Mouse (Mus musculus) hindbrain, postnatal 0 days (tissue): Measurements from ENCODE around the gene Tars2. TPM values are rescaled to one million over a fixed set of nuclear protein-coding genes. Genes with fewer than 3 reads are reported as not detected.

ENCODE experiments used
- ATAC-seq: fragments of 200-750 bp; cut with Nextera tagmentation; 2 replicates; pipeline ENCODE4 v1.8.0; 2017; ENCODE audit warnings: mild to moderate bottlenecking, moderate TSS enrichment, moderate library complexity
- DNase-seq: peaks from one replicate; pipeline ENCODE4 v3.0.0-alpha.2; 2015; ENCODE audit warnings: low spot score
- H3K27ac ChIP-seq: fragments of 300-500 bp; sonication (generic); 2 replicates; pipeline ENCODE4 v1.5.1; 2014; ENCODE audit warnings: mild to moderate bottlenecking
- H3K27me3 ChIP-seq: fragments of 300-500 bp; sonication (generic); 2 replicates; pipeline ENCODE4 v1.6.1; 2014; ENCODE audit warnings: low read length, mixed read lengths; ENCODE audit not compliant: insufficient read depth
- H3K36me3 ChIP-seq: fragments of 300-500 bp; sonication (generic); 2 replicates; pipeline ENCODE4 v1.6.1; 2014; ENCODE audit warnings: low read length, mixed read lengths; ENCODE audit not compliant: insufficient read depth
- H3K4me1 ChIP-seq: fragments of 300-500 bp; sonication (generic); 2 replicates; pipeline ENCODE4 v1.6.1; 2014; ENCODE audit warnings: antibody characterized with exemption, low read length, mixed read lengths; ENCODE audit not compliant: insufficient read depth
- H3K4me2 ChIP-seq: fragments of 300-500 bp; sonication (generic); 2 replicates; pipeline ENCODE4 v1.6.1; 2014; ENCODE audit warnings: low read depth, mild to moderate bottlenecking, low read length, moderate library complexity, mixed read lengths
- H3K4me3 ChIP-seq: fragments of 300-500 bp; sonication (generic); 2 replicates; pipeline ENCODE4 v1.5.1; 2014; ENCODE audit warnings: low read length
- H3K9ac ChIP-seq: fragments of 300-500 bp; sonication (generic); replicated peaks from 2 replicates; pipeline ENCODE4 v1.6.1; 2014; ENCODE audit warnings: mild to moderate bottlenecking, low read length, moderate library complexity, mixed read lengths
- H3K9me3 ChIP-seq: fragments of 300-500 bp; sonication (generic); 2 replicates; pipeline ENCODE4 v1.6.1; 2016; ENCODE audit warnings: low read length, mixed read lengths
- CTCF ChIP-seq: IDR thresholded peaks from 2 replicates; pipeline ENCODE4 v1.5.1; 2016; ENCODE audit warnings: antibody characterized with exemption, control low read depth, low read depth
- WGBS: fragments of 180-500 bp; shearing (Covaris S2); extraction: QIAGEN DNeasy Blood & Tissue Kit; methylation state at CpG from one replicate; pipeline ENCODE4 v1.1.7; 2014; 5-methylcytosine and 5-hydroxymethylcytosine counted together
- polyA plus RNA-seq: library from polyadenylated mRNA; unstranded; fragments of >200 nt; fragmentation: Nextera tagmentation; extraction: Ambion mirVana; gene quantifications from 2 replicates; pipeline ENCODE4 v1.2.1, GENCODE M21; 2015
- total RNA-seq: library from RNA; depleted of rRNA; stranded (reverse); fragments of >200 nt; gene quantifications from 2 replicates; pipeline ENCODE4 v1.2.3, GENCODE M21; 2014

The Tars2 gene
- total and polyA plus RNA-seq, 2 experiments from 2014 or later: 39.5 to 40.3 TPM

DNA sequence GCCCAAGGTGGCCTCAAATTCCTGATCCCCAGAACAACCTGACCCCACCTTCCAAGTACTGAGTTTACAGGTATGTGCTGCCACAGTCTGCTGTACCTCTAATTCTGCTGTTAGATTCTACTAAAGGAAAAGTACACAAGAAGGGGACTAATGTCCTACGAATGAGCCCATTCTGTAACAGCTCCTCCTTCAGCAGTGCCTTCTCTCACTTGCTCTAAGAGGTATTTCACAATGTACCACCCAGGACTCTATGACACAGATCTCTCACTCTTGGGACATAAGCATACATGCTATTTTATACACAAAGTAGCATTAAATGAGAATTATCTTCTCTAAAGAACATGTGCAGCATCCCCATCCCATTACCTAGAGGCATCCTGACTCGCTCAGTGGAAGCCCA lies 33.7 kb upstream of the Tars2 start:
- Histone ChIP-seq H3K27ac (no peak overlapping the region), H3K9me3 (no peaks in the 10 kb centered on the region), H3K4me2 (no peak overlapping the region), H3K27me3 (no peaks in the 10 kb centered on the region), H3K4me1 (no peaks in the 10 kb centered on the region), H3K9ac (no peak overlapping the region), H3K36me3 (no peaks in the 10 kb centered on the region), H3K4me3 (no peak overlapping the region)
- WGBS: 79% methylated on average over 2 of the region's 2 CpGs
- no peak for ATAC-seq
- no peak for TF ChIP-seq CTCF
- no peak for DNase-seq

DNA sequence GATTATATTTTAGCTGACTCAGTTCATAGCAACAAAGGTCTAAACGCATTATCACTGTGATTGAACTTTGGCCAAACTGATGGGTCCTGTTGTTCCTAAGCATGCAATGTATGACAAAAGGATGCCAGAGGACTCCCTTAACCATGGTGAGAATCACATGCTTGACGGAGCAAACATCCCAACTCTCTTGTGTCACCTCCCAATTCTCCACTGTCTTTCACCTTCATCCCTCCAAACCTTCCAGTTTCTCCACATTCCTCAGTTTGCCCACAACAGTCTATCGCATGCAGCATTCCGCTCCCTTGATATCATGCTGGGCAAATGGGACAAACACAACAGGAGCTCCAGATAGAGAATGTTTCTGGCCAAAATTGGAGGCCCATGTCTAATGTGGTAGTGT lies 25.5 kb upstream of the Tars2 start:
- H3K9me3 ChIP-seq: no peaks in the 10 kb centered on the region
- H3K4me3 ChIP-seq: no peak overlapping the region
- H3K4me2 ChIP-seq: no peak overlapping the region
- no peak for TF ChIP-seq CTCF
- no peak for DNase-seq
- 81% methylated on average over 4 of the region's 4 CpGs for WGBS
- no peaks in the 10 kb centered on the region for H3K27me3 ChIP-seq
- ATAC-seq: no peak
- peaks cover 45% of the 10 kb centered on the region for H3K36me3 ChIP-seq
- no peak overlapping the region for H3K9ac ChIP-seq
- no peaks in the 10 kb centered on the region for H3K4me1 ChIP-seq
- H3K27ac ChIP-seq: no peak overlapping the region

DNA sequence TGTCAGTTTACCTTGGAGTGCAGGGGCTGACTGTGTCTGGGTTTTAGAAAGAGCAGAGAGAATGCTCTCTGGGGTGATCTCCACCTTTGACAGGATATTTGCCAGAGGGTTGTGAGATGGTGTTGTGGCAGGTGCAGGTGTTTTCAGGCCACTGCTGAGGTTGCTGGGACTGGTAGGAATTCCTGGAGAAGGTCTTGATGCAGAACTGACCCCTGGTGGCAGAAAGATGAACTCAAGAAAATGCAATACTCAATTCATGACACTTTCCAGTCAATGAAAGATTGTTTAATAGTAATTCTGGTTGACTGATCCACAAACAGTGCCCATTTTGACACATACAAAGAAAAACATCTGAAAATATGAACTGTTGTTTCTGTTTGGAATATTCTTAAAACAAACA lies 12.0 kb upstream of the Tars2 start:
- TF ChIP-seq CTCF: peak; percentile 70
- H3K27me3 ChIP-seq: no peaks in the 10 kb centered on the region
- H3K4me2 ChIP-seq: no peak overlapping the region
- no peaks in the 10 kb centered on the region for H3K9me3 ChIP-seq
- H3K36me3 ChIP-seq: peaks cover 42% of the 10 kb centered on the region
- DNase-seq (peak; percentile 53), ATAC-seq (no peak)
- H3K27ac ChIP-seq: no peak overlapping the region
- H3K4me3 ChIP-seq: no peak overlapping the region
- no peak overlapping the region for H3K9ac ChIP-seq
- no peaks in the 10 kb centered on the region for H3K4me1 ChIP-seq

DNA sequence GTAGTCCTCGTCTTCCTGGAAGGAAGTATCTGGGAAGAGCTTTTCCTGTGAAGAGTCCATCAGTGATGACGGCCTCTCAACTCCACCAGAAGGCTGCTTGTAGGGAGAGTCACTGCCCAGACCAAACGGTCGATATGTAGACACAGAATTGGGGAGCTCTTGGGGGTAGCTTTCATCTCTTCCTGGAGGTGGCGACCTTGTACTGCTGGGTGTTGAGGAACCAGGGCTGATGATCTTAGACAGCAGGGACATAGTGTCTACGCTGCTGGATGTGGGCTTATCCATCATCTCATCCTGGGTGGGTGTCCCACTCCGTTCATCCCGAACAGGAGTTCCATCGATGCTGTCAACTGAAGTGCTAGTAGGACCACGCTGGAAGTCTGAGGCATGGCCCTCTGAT lies 5.5 kb upstream of the Tars2 start:
- Histone ChIP-seq H3K4me2 (no peak overlapping the region), H3K9me3 (no peaks in the 10 kb centered on the region)

DNA sequence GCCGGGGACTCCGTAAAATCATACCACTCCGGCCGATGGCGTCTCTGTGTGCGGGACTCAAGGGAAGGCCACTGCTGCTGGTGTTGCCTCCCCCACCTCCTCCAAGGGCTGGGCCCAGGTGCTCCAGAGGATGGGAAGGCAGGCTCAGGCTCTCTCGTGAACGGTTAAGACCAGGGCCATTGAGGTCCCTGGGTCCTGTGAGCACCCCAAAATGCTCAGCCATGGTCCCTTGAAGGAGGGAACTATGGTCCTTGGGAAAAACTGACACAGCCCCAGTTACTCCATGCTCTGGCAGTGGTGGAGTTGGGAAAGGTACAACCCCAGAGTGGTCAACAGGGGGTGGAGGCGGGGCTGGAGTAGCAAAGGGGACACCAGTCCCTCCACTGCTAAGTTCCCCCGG lies 3.8 kb upstream of the Tars2 start:
- H3K4me1 ChIP-seq: no peaks in the 10 kb centered on the region
- no peak overlapping the region for H3K4me2 ChIP-seq
- no peak overlapping the region for H3K27ac ChIP-seq
- no peaks in the 10 kb centered on the region for H3K27me3 ChIP-seq
- TF ChIP-seq CTCF: no peak
- peaks cover 35% of the 10 kb centered on the region for H3K36me3 ChIP-seq
- H3K9ac ChIP-seq: no peak overlapping the region
- DNase-seq (no peak), ATAC-seq (no peak)
- no peak overlapping the region for H3K4me3 ChIP-seq
- 71% methylated on average over 10 of the region's 10 CpGs for WGBS
- no peaks in the 10 kb centered on the region for H3K9me3 ChIP-seq

More for the DNA sequence above, 5.5 kb upstream of the Tars2 start:
- TF ChIP-seq CTCF: no peak
- Histone ChIP-seq H3K36me3 (peaks cover 40% of the 10 kb centered on the region), H3K9ac (no peak overlapping the region), H3K27me3 (no peaks in the 10 kb centered on the region), H3K27ac (no peak overlapping the region), H3K4me1 (no peaks in the 10 kb centered on the region), H3K4me3 (no peak overlapping the region)
- WGBS: 93% methylated on average over 10 of the region's 10 CpGs
- no peak for ATAC-seq
- DNase-seq: no peak

DNA sequence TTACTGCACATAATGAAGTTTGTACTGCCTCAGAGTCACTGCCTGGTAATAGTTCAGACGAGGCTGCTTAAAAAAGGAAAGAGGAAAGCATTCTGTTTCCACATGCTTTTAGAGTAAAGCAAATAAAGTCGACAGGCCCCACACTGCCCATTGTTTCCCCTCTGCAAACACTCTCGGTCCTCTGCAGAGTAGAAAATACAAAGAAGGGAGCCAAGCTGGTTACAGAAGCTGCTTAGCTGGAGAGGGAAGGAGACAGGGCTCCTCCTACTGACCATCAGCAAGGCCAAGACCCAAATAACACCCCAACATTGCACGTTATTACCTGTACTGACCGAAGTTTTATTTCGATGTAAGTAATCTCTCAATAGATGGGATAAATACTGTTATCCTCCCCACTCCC lies 3.0 kb upstream of the Tars2 start:
- H3K4me1 ChIP-seq: no peaks in the 10 kb centered on the region
- H3K9me3 ChIP-seq: no peaks in the 10 kb centered on the region
- peaks cover 28% of the 10 kb centered on the region for H3K36me3 ChIP-seq
- H3K27me3 ChIP-seq: no peaks in the 10 kb centered on the region
- H3K4me3 ChIP-seq: no peak overlapping the region
- H3K9ac ChIP-seq: no peak overlapping the region
- no peak for TF ChIP-seq CTCF
- H3K27ac ChIP-seq: no peak overlapping the region
- no peak overlapping the region for H3K4me2 ChIP-seq
- ATAC-seq: no peak
- 43% methylated on average over 6 of the region's 6 CpGs for WGBS
- DNase-seq: no peak

DNA sequence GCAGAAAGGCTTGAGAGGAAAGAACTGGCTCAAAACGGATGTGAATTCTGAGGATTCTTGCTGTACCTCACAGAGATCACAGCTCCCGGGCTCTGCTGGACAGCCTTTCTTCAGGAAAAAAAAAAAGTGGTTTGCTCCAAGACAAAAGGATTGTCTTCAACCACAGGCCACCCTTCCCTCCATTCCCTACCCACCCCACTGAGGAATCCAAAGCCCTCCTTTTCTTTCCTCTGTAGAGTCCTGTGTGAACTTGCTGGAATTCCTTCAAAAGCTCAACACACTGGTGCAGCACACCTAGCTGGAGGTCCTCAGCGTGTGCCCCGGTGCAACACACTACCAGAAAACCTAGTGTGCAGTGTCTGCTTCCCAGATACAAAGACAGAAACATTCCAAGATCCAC lies 1.8 kb upstream of the Tars2 start:
- ATAC-seq (no peak), DNase-seq (no peak)
- Histone ChIP-seq H3K27me3 (no peaks in the 10 kb centered on the region), H3K9me3 (no peaks in the 10 kb centered on the region), H3K4me2 (no peak overlapping the region), H3K9ac (no peak overlapping the region), H3K4me3 (no peak overlapping the region), H3K36me3 (peaks cover 28% of the 10 kb centered on the region), H3K27ac (no peak overlapping the region), H3K4me1 (no peaks in the 10 kb centered on the region)
- 66% methylated on average over 4 of the region's 4 CpGs for WGBS
- TF ChIP-seq CTCF: no peak
